Mouse (Mus musculus): ENCODE results near the gene Dhdh. TPM values are rescaled to one million over a fixed set of nuclear protein-coding genes. Genes with fewer than 3 reads are reported as not detected.

The Dhdh gene
- polyA plus RNA-seq, 1 experiment from 2014 or later: 4.5 TPM

DNA sequence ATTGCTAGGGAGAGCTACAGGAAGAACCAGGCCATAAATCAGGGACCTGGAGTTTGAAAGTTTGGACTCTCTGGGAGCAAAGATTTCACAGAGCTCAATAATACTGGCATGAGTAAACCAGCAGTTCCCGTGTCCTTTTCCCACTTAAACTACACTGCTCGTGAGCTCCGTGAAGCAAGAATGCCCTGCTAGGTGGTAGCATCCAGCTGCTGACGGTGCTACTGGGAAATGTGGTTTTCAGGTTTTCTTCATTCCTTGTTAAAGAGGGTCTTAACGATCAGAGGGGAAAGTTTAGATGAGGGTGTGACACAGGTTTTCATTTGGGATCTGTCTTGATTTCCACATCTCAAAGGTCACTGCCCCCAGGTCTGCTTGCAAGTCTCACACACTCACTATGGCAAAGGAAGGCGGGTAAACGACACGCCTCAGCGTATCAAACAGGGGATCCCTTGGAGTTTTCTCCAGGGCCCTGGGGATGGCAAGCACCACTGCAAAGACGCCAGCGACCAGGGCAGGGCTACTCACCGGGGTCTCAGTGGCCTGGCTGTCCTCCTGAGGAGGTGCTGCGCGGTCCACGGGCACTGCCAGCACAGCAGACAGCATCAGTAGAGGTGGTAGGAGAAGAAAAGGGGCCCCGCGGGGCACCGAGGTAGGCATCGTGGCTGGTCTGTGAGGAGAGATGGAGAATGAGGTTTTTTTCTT, 20.7 kb upstream of the Dhdh start:
- ATAC-seq (ENCODE audit: insufficient number of reproducible peaks, insufficient read depth, low FRiP score, low TSS enrichment, low read depth): no peak
- H3K27ac ChIP-seq: peak overlapping the region; percentile 94

DNA sequence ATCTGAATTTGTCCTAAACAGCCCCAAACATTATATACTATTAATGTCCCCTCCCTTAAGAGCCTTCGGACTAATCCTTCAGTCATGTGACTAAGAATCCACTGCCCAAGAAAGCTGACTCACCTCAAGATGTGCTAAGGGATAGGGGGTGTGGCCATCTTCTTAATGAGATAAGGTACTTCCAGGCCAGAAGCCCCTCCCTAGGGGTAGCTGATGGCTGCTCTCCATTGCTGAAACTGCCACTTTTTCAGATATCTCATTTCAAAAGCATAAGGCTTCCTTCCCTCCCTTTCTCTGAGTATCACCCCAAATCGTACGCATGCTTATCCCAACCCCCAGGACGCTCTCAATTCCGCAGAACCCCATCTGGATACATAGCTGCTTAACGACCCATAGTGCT, 20.0 kb upstream of the Dhdh start:
- peak overlapping the region; percentile 85; the same call in 1 of the 2 replicates for H3K9ac ChIP-seq
- H3K9me3 ChIP-seq: no peaks in the 10 kb centered on the region
- no peaks in the 10 kb centered on the region for H3K27me3 ChIP-seq
- H3K27ac ChIP-seq: no peak overlapping the region
- H3K36me3 ChIP-seq: peaks cover 36% of the 10 kb centered on the region
- no peak for ATAC-seq (ENCODE audit: insufficient number of reproducible peaks, insufficient read depth, low FRiP score, low TSS enrichment, low read depth)
- H3K4me3 ChIP-seq: peak overlapping the region; percentile 79
- 81% methylated on average over 6 of the region's 6 CpGs for WGBS
- H3K4me2 ChIP-seq: peak overlapping the region; percentile 99
- H3K4me1 ChIP-seq: peaks cover 15% of the 10 kb centered on the region

More for the DNA sequence above, 20.7 kb upstream of the Dhdh start:
- WGBS: 34% methylated on average over 19 of the region's 19 CpGs
- H3K4me3 ChIP-seq: peak overlapping the region; percentile 79
- peaks cover 15% of the 10 kb centered on the region for H3K4me1 ChIP-seq
- no peaks in the 10 kb centered on the region for H3K27me3 ChIP-seq
- H3K9me3 ChIP-seq: no peaks in the 10 kb centered on the region
- H3K9ac ChIP-seq: peak overlapping the region; percentile 85
- peak overlapping the region; percentile 99 for H3K4me2 ChIP-seq
- peaks cover 36% of the 10 kb centered on the region for H3K36me3 ChIP-seq

DNA sequence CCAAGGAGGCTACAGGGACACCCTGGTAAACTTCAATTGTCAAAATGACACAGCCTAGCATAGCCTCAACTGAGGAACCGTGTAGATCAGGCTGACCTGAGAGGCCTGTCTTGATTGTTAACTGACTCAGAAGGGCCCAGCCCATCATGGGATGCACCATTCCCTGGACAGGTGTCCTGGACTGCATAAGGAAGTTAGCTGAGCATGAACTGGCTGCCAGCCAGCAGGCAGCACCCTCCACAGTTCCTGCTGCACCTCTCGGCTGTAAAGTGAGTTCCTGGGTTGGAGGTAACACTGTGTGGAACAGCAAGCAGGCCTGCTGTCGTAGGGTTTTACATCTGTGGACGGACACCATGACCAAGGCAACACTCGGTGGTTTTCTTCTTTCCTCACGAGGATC, 19.0 kb upstream of the Dhdh start:
- no peak overlapping the region for H3K4me2 ChIP-seq
- peaks cover 15% of the 10 kb centered on the region for H3K4me1 ChIP-seq
- H3K36me3 ChIP-seq: peaks cover 46% of the 10 kb centered on the region
- no peaks in the 10 kb centered on the region for H3K9me3 ChIP-seq
- ATAC-seq (ENCODE audit: insufficient number of reproducible peaks, insufficient read depth, low FRiP score, low TSS enrichment, low read depth): no peak
- no peak overlapping the region for H3K27ac ChIP-seq
- no peak overlapping the region for H3K4me3 ChIP-seq
- WGBS: 88% methylated on average over 6 of the region's 6 CpGs
- H3K9ac ChIP-seq: no peak overlapping the region
- no peaks in the 10 kb centered on the region for H3K27me3 ChIP-seq

DNA sequence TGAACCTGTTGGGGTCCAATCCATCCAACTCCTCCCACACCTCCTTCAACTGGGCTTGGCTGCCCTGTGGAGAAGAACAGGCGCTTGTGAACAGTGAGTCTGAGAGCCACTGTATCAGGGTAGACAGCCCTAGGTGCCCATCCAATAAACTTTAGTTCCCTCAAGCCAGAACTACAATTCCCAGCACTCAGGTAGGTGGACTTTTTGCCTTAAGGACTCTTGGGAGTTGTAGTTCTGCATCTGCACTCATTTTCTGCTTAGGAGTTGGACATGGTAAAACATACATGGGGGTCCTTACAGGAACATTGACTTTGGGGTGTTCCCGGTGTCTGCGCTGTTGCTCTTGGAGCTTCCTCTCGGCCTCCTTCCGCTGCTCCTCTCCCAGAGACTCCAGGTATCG, 9.8 kb upstream of the Dhdh start:
- no peak for ATAC-seq (ENCODE audit: insufficient number of reproducible peaks, insufficient read depth, low FRiP score, low TSS enrichment, low read depth)
- Histone ChIP-seq H3K4me3 (no peak overlapping the region), H3K27ac (no peak overlapping the region), H3K27me3 (no peaks in the 10 kb centered on the region), H3K36me3 (peaks cover 98% of the 10 kb centered on the region), H3K9me3 (no peaks in the 10 kb centered on the region), H3K4me2 (no peak overlapping the region), H3K9ac (no peak overlapping the region), H3K4me1 (no peaks in the 10 kb centered on the region)
- 94% methylated on average over 6 of the region's 6 CpGs for WGBS

DNA sequence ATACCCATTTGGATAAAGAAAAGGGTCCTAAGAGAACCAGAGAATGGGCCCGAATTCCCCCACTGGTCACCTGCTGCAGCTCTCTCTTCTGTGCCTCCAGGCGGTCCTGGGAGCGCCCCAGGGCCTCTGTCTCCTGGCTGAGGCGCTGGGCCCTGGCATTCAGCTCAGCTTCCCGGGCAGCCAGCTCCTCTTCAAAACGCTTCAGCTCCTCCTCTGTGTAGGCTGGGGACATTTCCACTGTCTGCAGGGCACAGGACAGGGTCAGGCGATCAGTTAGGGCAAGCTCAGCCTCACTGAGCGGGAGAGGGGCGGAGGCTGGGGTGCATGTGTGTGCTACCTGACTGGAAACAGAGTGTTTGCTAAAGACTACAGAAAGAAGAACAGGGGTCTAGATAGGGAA, 5.9 kb upstream of the Dhdh start:
- no peak overlapping the region for H3K4me3 ChIP-seq
- ATAC-seq (ENCODE audit: insufficient number of reproducible peaks, insufficient read depth, low FRiP score, low TSS enrichment, low read depth): no peak
- peaks cover 78% of the 10 kb centered on the region for H3K36me3 ChIP-seq
- H3K9me3 ChIP-seq: no peaks in the 10 kb centered on the region
- WGBS: 82% methylated on average over 9 of the region's 9 CpGs
- H3K4me1 ChIP-seq: peaks cover 12% of the 10 kb centered on the region
- H3K27ac ChIP-seq: no peak overlapping the region
- no peak overlapping the region for H3K4me2 ChIP-seq
- 0 out of 2 replicates have a peak overlapping the region, but pooled peaks have one; percentile 32 for H3K9ac ChIP-seq
- H3K27me3 ChIP-seq: no peaks in the 10 kb centered on the region

DNA sequence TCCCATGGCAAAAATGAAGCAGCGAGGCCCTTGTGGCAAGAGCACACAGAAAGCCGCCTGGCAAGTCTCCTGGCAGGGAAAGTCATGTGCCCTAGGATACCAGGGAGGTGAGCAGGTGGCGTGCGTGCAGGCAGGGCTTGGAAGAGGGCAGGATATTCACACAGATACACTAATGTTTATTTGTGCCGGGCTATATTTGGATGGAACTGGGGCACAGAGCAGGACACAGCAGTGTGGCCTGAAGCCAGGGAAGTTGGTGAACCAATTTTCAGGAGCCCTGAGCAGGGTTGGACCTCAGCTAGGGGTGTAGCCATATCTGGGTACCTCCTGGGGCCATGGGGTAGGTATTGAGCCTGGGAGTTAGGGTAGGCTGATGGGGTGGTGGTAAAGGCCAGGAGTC, 4.3 kb upstream of the Dhdh start:
- Histone ChIP-seq H3K27me3 (no peaks in the 10 kb centered on the region), H3K27ac (no peak overlapping the region), H3K36me3 (peaks cover 62% of the 10 kb centered on the region), H3K9me3 (no peaks in the 10 kb centered on the region), H3K4me2 (no peak overlapping the region), H3K4me1 (peaks cover 24% of the 10 kb centered on the region), H3K9ac (no peak overlapping the region), H3K4me3 (no peak overlapping the region)
- no peak for ATAC-seq (ENCODE audit: insufficient number of reproducible peaks, insufficient read depth, low FRiP score, low TSS enrichment, low read depth)
- WGBS: 95% methylated on average over 5 of the region's 5 CpGs

DNA sequence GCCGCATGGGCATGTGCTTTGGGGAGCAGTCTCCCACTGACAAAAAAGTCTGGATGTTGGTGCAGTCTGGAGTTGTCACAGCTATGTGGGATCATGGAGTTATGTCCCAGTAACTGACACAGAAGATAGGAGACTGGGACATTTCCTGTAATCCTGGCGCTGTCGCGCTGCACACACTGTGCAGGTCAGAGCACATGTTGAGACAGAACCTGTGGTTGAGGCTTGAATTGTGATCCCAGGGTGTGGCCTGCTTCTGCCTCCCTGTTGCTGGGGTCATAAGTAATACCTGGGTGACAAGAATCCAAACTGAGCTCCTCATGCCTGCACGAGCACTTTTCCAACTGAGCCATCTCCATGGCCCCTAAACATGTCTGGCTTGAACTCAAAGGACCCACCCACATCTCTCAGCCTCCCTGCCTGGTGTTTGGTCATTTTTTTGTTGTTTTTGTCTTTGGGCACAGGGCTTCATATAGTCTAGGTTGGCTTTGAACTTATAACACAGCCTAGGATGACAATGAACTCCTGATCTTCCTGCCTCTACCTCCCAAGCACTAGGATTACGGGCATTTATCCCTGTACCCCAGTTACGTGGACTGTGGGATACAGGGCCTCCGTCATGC, 3.7 kb upstream of the Dhdh start:
- no peak overlapping the region for H3K4me3 ChIP-seq
- no peak overlapping the region for H3K9ac ChIP-seq
- ATAC-seq (ENCODE audit: insufficient number of reproducible peaks, insufficient read depth, low FRiP score, low TSS enrichment, low read depth): no peak
- H3K27ac ChIP-seq: no peak overlapping the region
- H3K4me2 ChIP-seq: no peak overlapping the region
- no peaks in the 10 kb centered on the region for H3K27me3 ChIP-seq
- H3K4me1 ChIP-seq: peaks cover 27% of the 10 kb centered on the region
- 93% methylated on average over 8 of the region's 8 CpGs for WGBS
- H3K36me3 ChIP-seq: peaks cover 56% of the 10 kb centered on the region
- H3K9me3 ChIP-seq: no peaks in the 10 kb centered on the region

DNA sequence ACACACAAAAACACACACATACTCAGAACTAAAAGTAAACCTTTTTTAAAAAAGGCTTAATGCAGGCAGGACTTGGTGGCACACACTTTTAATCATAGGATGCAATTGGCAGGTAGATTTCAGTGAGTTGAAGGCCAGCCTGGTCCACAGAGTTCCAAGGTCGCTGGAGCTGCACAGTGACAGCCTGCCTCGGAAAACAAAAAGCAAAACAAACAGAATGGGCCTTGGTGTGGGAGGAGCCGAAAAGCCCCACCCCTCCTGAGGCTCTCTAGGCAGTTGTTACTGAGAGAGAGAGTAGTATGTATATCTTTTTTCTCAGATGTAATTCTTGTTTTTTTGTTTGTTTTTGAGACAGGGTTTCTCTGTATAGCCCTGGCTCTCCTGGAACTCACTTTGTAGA, 2.7 kb upstream of the Dhdh start:
- ATAC-seq (ENCODE audit: insufficient number of reproducible peaks, insufficient read depth, low FRiP score, low TSS enrichment, low read depth): no peak

DNA sequence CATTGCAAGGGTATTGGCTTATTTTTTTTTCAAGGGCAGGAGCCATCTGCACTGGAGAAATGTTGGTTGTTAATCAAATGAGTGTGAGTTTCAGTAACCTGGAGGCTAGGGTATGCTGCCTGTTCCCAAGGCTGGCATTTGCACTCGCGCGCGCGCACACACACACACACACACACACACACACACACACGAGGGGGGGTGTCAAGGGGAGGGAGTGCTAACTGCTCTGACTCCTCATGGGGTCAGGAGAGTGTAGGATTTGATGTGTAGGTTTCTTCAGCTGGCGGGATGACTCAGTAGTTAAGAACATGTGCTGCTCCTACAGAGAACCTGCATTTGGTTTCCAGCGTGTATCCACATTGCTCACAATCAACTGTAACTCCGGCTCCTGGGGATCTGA, 2.2 kb upstream of the Dhdh start:
- no peaks in the 10 kb centered on the region for H3K9me3 ChIP-seq
- no peaks in the 10 kb centered on the region for H3K27me3 ChIP-seq
- H3K9ac ChIP-seq: no peak overlapping the region
- H3K36me3 ChIP-seq: peaks cover 41% of the 10 kb centered on the region
- ATAC-seq (ENCODE audit: insufficient number of reproducible peaks, insufficient read depth, low FRiP score, low TSS enrichment, low read depth): no peak
- peak overlapping the region; percentile 48; the same call in 1 of the 2 replicates for H3K27ac ChIP-seq
- peaks cover 27% of the 10 kb centered on the region for H3K4me1 ChIP-seq
- no peak overlapping the region for H3K4me3 ChIP-seq
- peak overlapping the region; percentile 41 for H3K4me2 ChIP-seq
- 44% methylated on average over 9 of the region's 9 CpGs for WGBS

More for the DNA sequence above, 2.7 kb upstream of the Dhdh start:
- peaks cover 46% of the 10 kb centered on the region for H3K36me3 ChIP-seq
- H3K4me1 ChIP-seq: peaks cover 27% of the 10 kb centered on the region
- no peak overlapping the region for H3K4me3 ChIP-seq
- H3K27me3 ChIP-seq: no peaks in the 10 kb centered on the region
- peak overlapping the region; percentile 48; the same call in 1 of the 2 replicates for H3K27ac ChIP-seq
- 24% methylated on average over 3 of the region's 3 CpGs for WGBS
- no peak overlapping the region for H3K9ac ChIP-seq
- no peaks in the 10 kb centered on the region for H3K9me3 ChIP-seq
- peak overlapping the region; percentile 41 for H3K4me2 ChIP-seq

DNA sequence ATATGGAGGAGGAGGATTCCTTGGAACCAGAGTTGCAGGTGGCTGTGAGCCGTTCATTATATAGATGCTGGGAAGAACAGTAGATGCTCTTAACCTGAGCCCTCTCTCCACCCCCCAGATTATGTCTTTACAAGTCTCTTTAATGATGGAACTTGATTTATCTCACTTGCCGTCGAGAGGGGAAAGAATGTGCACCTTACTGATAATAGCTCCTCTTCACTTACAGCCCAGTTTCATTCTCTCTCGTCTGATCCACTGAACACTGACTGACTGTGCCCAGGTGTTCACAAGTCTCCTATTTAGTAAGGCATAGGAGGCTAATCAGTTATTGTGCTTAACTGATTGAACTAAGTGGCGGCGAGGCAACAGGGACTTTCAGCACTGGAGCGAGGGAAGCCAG, 973 bp upstream of the Dhdh start:
- Histone ChIP-seq H3K9ac (no peak overlapping the region), H3K4me3 (no peak overlapping the region), H3K27ac (no peak overlapping the region), H3K36me3 (peaks cover 29% of the 10 kb centered on the region), H3K4me1 (peaks cover 27% of the 10 kb centered on the region), H3K4me2 (no peak overlapping the region), H3K27me3 (no peaks in the 10 kb centered on the region), H3K9me3 (no peaks in the 10 kb centered on the region)
- ATAC-seq (ENCODE audit: insufficient number of reproducible peaks, insufficient read depth, low FRiP score, low TSS enrichment, low read depth): no peak
- 79% methylated on average over 7 of the region's 7 CpGs for WGBS

DNA sequence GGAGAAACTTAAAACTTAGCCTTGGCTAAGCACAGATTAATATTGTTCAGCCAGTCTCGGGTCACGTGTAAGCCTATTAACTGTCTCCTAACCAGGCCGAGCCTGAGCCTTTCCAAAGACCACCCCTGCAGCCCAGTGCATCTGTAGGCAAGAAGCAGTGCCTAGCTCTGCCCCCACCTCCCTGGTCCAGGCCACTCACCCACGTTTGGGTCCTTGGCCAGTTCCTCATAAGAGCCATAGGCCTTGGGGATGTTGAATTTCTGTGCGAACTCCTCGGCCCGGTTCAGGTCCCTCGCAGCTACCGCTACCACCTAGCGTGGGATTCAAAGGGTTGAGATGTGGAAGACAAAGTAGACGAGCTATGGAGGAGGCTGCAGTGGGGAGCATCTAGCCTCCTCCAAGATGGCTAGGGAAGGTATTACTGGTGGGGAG, 728 bp downstream of the Dhdh start:
- H3K4me3 ChIP-seq: peak overlapping the region; percentile 49
- ATAC-seq (ENCODE audit: insufficient number of reproducible peaks, insufficient read depth, low FRiP score, low TSS enrichment, low read depth): no peak
- H3K9me3 ChIP-seq: no peaks in the 10 kb centered on the region
- H3K9ac ChIP-seq: peak overlapping the region; percentile 75
- peak overlapping the region; percentile 84 for H3K27ac ChIP-seq
- H3K4me2 ChIP-seq: peak overlapping the region; percentile 71
- H3K27me3 ChIP-seq: no peaks in the 10 kb centered on the region
- H3K36me3 ChIP-seq: peaks cover 12% of the 10 kb centered on the region
- WGBS: 28% methylated on average over 11 of the region's 11 CpGs
- H3K4me1 ChIP-seq: peaks cover 27% of the 10 kb centered on the region

Data from embryonic facial prominence, embryonic 13.5 days (tissue).